Mouse (Mus musculus) kidney, adult 2 months (tissue): Measurements from ENCODE around the gene Ganab.

Experiments used
- CTCF ChIP-seq: fragments of 200-500 bp; conservative IDR thresholded peaks from 2 replicates; pipeline ENCODE4 v1.5.1; 2011; ENCODE audit warnings: low read depth, mild to moderate bottlenecking, control low read depth, low read length, moderate library complexity, mixed read lengths; ENCODE audit not compliant: insufficient read depth, insufficient read length
- POLR2A ChIP-seq: fragments of 200-500 bp; IDR thresholded peaks from one replicate; pipeline ENCODE4 v1.6.1; 2011; ENCODE audit warnings: low read depth, low read length, control low read depth

DNA sequence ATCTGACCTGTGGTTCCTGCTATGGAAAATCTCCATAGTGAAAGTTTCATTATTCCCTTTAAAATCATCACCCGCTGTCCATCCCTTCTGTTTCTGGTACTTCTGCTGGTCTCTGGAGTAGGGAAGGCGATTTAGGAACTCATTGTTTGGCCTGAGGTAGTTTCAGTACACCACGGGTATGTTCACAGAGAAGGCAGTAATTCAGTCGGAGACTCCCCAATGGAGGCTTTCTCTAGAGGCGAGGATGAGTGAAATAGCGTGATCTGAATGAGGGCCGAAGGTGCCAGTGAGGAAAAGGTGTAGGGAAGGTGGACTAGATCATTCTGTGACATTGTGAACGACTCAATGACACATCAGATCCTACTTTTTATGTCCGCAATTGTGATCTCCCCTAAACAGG, 56.3 kb downstream of the Ganab start:
- TF ChIP-seq CTCF (no peak), POLR2A (no peak)
